Mouse (Mus musculus): ENCODE measurements around the gene Hoxa7. TPM values are rescaled to one million over a fixed set of nuclear protein-coding genes. Genes with fewer than 3 reads are reported as not detected.

The Hoxa7 gene
- total RNA-seq, 4 experiments from 2014 or later = not detected

GRCm38 (mm10) chr6:52213119-52213986 lies 8.3 kb downstream of the Hoxa7 start, which contains the start of the genes Hoxa3 and Gm28308:
Gene Hoxa3 (minus strand): TSS chr6:52213336.
Gene Gm28308 (minus strand): TSS chr6:52213339.
- DNase-seq (ENCODE audit: low spot score in 2 of 2) = no peak

- DNase-seq (ENCODE audit: low spot score in 2 of 2) = no peak
Observed at GRCm38 (mm10) chr6:52212556-52213118, 9.0 kb downstream of the Hoxa7 start.

GRCm38 (mm10) chr6:52211961-52212360 lies 9.7 kb downstream of the Hoxa7 start:
- no peak for DNase-seq (ENCODE audit: low spot score in 2 of 2)

GRCm38 (mm10) chr6:52211170-52211935 lies 10.3 kb downstream of the Hoxa7 start:
- peak in 1 of 2 experiments; percentile 35 for DNase-seq (ENCODE audit: low spot score in 2 of 2)

- no peak for DNase-seq (ENCODE audit: low spot score in 2 of 2)
Observed at GRCm38 (mm10) chr6:52209685-52210046, 12.0 kb downstream of the Hoxa7 start.

- no peak for DNase-seq (ENCODE audit: low spot score in 2 of 2)
Observed at GRCm38 (mm10) chr6:52208868-52209684, 12.6 kb downstream of the Hoxa7 start.

GRCm38 (mm10) chr6:52208072-52208867 lies 13.4 kb downstream of the Hoxa7 start, which contains the start of gene Hoxa6:
Gene Hoxa6 (minus strand): TSS chr6:52208722.
- no peak for DNase-seq (ENCODE audit: low spot score in 2 of 2)

- DNase-seq (ENCODE audit: low spot score in 2 of 2) = no peak
Observed at GRCm38 (mm10) chr6:52207684-52207976, 14.0 kb downstream of the Hoxa7 start.

GRCm38 (mm10) chr6:52206882-52207683 lies 14.6 kb downstream of the Hoxa7 start:
- no peak for DNase-seq (ENCODE audit: low spot score in 2 of 2)

- no peak for DNase-seq (ENCODE audit: low spot score in 2 of 2)
Observed at GRCm38 (mm10) chr6:52205638-52206621, 15.7 kb downstream of the Hoxa7 start.

- DNase-seq (ENCODE audit: low spot score in 2 of 2) = no peak
Observed at GRCm38 (mm10) chr6:52205221-52205620, 16.4 kb downstream of the Hoxa7 start.

GRCm38 (mm10) chr6:52204050-52204752 lies 17.5 kb downstream of the Hoxa7 start, which contains the start of gene Hoxa5:
Gene Hoxa5 (minus strand): TSS chr6:52204587.
- no peak for DNase-seq (ENCODE audit: low spot score in 2 of 2)

- no peak for DNase-seq (ENCODE audit: low spot score in 2 of 2)
Observed at GRCm38 (mm10) chr6:52203371-52204049, 18.1 kb downstream of the Hoxa7 start.

GRCm38 (mm10) chr6:52203121-52203370 lies 18.6 kb downstream of the Hoxa7 start:
- DNase-seq (ENCODE audit: low spot score in 2 of 2) = no peak

- no peak for DNase-seq (ENCODE audit: low spot score in 2 of 2)
Observed at GRCm38 (mm10) chr6:52202362-52203120, 19.1 kb downstream of the Hoxa7 start.

GRCm38 (mm10) chr6:52201269-52201668 lies 20.4 kb downstream of the Hoxa7 start:
- DNase-seq (ENCODE audit: low spot score in 2 of 2) = no peak

All from layer of hippocampus, adult 8-10 months (tissue).